In the genomic region with DNA sequence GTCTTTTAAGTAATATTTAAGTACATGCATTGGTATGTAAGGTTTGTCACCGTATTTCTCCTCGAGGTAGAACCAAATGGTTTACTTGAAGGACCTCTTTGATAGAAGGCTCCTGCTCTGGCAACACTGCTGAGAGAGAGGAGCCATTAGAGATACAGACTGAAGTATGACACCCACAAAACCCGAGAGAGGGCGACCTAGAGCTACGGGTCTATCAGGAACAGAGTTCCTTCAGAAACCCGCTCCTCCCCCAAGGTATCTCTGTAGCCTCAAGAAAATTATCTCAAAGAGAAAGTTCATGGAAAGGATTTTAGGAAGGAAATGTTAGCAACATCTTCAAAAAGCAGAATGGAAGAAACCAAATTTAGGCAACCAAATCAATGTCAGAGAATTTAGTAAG, we compare ENCODE assay signal across 12 mouse cellular contexts.
DNase-seq lines count a peak whose midpoint lies in the region; ATAC-seq and TF ChIP-seq lines count a peak whose summit lies in the region.
"Had no signal": no experiment of that assay in that cellular context is flagged by ENCODE, and none has a peak within 500 bp of the region (broad histone marks: within the 10 kb centered on the region; RNA-seq: fewer than 3 reads in every experiment).

No protein-coding gene starts in this region.

- DNase-seq in hindbrain, postnatal 0 days (ENCODE audit: low spot score): no peak
- peak; percentile 48 for DNase-seq in testis, postnatal 10 days (ENCODE audit: low spot score)
- no peak for DNase-seq in testis, postnatal 14 days (ENCODE audit: low spot score)
- peak; percentile 58 for DNase-seq in adipocyte (ENCODE audit: low spot score)
- DNase-seq in right cerebral cortex, adult 2 months (ENCODE audit: low spot score in 2 of 2): no peak
- DNase-seq: kidney, adult 8-10 months; thymus, postnatal 14 days had no signal

- 56% methylated on average over 6 of the region's 6 CpGs for WGBS in hindbrain, postnatal 0 days
- 53% methylated on average over 6 of the region's 6 CpGs for WGBS in hindbrain, embryonic 16.5 days

- H3K4me1 ChIP-seq in hindbrain, postnatal 0 days (ENCODE audit: insufficient read depth, low read length): no peaks in the 10 kb centered on the region
- no peaks in the 10 kb centered on the region for H3K4me1 ChIP-seq in hindbrain, embryonic 16.5 days (ENCODE audit: control insufficient read depth, insufficient read depth, low read depth, low read length)
- H3K4me1 ChIP-seq: embryonic facial prominence, embryonic 13.5 days; heart, embryonic 15.5 days had no signal

- no peak overlapping the region for H3K27ac ChIP-seq in hindbrain, postnatal 0 days
- no peak overlapping the region for H3K27ac ChIP-seq in hindbrain, embryonic 16.5 days (ENCODE audit: low read depth, low read length)
- H3K27ac ChIP-seq: embryonic facial prominence, embryonic 13.5 days; heart, embryonic 15.5 days; left cerebral cortex, adult 2 months had no signal

- H3K4me2 ChIP-seq in hindbrain, postnatal 0 days (ENCODE audit: low read depth, low read length): no peak overlapping the region
- H3K4me2 ChIP-seq in hindbrain, embryonic 16.5 days (ENCODE audit: low read length): no peak overlapping the region
- H3K4me2 ChIP-seq: embryonic facial prominence, embryonic 13.5 days; heart, embryonic 15.5 days had no signal

- H3K9ac ChIP-seq in hindbrain, postnatal 0 days (replicated peaks; ENCODE audit: low read length): no peak overlapping the region
- no peak overlapping the region for H3K9ac ChIP-seq in hindbrain, embryonic 16.5 days (ENCODE audit: low read depth, low read length)
- H3K9ac ChIP-seq: embryonic facial prominence, embryonic 13.5 days; heart, embryonic 15.5 days had no signal

- H3K27me3 ChIP-seq in hindbrain, postnatal 0 days (ENCODE audit: insufficient read depth, low read length): no peaks in the 10 kb centered on the region
- H3K27me3 ChIP-seq in hindbrain, embryonic 16.5 days (replicated peaks; ENCODE audit: control insufficient read depth, insufficient read depth, low read length): no peaks in the 10 kb centered on the region
- H3K27me3 ChIP-seq: embryonic facial prominence, embryonic 13.5 days; heart, embryonic 15.5 days had no signal

- no peak overlapping the region for H3K4me3 ChIP-seq in hindbrain, postnatal 0 days (ENCODE audit: low read length)
- H3K4me3 ChIP-seq in hindbrain, embryonic 16.5 days (ENCODE audit: low read length): no peak overlapping the region
- H3K4me3 ChIP-seq: embryonic facial prominence, embryonic 13.5 days; heart, embryonic 15.5 days; left cerebral cortex, adult 2 months had no signal

- peak; percentile 24 for TF ChIP-seq CTCF in hindbrain, postnatal 0 days (IDR thresholded peaks at IDR 0.05; ENCODE audit: low read depth)

- H3K9me3 ChIP-seq in hindbrain, postnatal 0 days (ENCODE audit: low read length): no peaks in the 10 kb centered on the region
- no peaks in the 10 kb centered on the region for H3K9me3 ChIP-seq in hindbrain, embryonic 16.5 days (ENCODE audit: control insufficient read depth, low read length)
- H3K9me3 ChIP-seq: embryonic facial prominence, embryonic 13.5 days; heart, embryonic 15.5 days had no signal

- no peaks in the 10 kb centered on the region for H3K36me3 ChIP-seq in hindbrain, postnatal 0 days (ENCODE audit: insufficient read depth, low read length)
- H3K36me3 ChIP-seq in hindbrain, embryonic 16.5 days (ENCODE audit: control insufficient read depth, insufficient read depth, low read length): no peaks in the 10 kb centered on the region
- H3K36me3 ChIP-seq: embryonic facial prominence, embryonic 13.5 days; heart, embryonic 15.5 days had no signal

- no peak for ATAC-seq in hindbrain, postnatal 0 days
- ATAC-seq in hindbrain, embryonic 16.5 days: no peak
- ATAC-seq in monocyte, adult 5-6 weeks (replicated peaks; ENCODE audit: insufficient number of reproducible peaks, low FRiP score, low TSS enrichment, poor library complexity, severe bottlenecking): no peak

Comparison
In these comparisons a context has a peak if more than half of its experiments do, and no peak if none do; other contexts are left out.
1. DNase-seq: peak in testis, postnatal 10 days (single experiment) and adipocyte (single experiment); none in hindbrain, postnatal 0 days (single experiment), testis, postnatal 14 days (single experiment) and right cerebral cortex, adult 2 months (0 of 2).